Mouse (Mus musculus) lung, postnatal 14 days (tissue): ENCODE data around the gene Hsph1.

ENCODE experiments used
- DNase-seq: peaks from one replicate; pipeline ENCODE4 v3.0.0; 2021

Hsph1 gene

DNA sequence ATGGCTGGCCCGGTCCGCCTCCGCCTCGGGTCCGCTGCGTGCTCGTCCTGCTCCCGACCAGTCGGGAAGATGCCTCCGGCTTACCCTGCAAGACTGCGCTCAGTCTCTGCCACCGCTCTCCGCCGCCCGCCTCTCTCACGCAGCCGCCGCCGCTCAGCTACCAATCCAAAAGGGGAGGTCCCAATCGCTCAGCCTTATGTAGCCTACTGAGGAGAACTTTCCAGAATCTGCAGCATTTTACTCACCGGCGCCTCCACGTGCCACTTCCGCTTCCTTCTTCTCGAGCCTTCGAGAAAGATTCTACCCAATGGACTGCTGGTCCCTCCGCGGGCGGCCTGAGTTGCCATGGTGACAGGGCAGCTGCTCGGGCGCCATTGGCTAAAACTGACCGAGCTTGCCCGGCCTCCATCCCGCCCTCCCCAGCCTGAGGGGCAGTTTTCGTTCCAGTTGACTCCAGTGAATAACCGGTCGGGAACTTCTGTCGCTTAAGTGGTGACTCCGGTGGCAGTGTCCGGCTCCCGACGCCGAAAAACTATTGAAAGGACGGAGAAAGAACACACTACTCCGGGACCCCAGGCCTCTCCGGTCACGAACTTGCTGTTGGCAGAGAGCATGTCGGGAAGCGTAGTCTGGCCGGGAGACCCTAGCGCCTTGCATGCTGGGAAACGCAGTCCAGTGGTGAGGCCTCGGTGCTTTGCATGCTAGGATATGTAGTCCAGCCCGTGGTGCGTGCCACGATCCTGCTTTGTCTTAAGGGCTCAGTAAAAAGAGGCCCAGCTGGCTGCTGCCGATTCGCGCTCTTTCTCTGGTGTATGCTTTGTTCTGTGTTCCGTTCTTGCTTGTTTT is at the start of gene Hsph1:
Gene Hsph1, minus strand, starts transcription at position 302 of the 846 bp plus-strand sequence.
- DNase-seq = peak; percentile 96

DNA sequence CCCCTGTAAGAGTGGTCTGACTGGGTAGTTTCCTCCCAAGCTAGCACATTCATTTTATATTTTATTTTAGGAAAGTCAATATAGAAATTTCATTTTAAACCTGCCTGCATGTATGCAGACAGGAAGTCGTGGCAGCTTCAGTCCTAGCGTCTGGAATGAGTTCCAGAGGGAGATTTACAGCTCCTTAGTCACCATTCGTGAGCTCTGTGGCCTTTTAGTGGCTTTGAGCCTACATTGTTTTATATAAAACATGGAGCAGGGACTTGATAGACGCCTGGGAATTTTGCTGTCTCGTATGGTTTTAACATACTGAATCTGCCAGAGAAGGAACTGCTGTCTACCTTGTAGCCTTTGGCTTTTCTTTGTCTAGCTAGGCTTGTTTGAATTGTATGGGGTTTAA is 44.8 kb upstream of the Hsph1 start:
- no peak for DNase-seq

DNA sequence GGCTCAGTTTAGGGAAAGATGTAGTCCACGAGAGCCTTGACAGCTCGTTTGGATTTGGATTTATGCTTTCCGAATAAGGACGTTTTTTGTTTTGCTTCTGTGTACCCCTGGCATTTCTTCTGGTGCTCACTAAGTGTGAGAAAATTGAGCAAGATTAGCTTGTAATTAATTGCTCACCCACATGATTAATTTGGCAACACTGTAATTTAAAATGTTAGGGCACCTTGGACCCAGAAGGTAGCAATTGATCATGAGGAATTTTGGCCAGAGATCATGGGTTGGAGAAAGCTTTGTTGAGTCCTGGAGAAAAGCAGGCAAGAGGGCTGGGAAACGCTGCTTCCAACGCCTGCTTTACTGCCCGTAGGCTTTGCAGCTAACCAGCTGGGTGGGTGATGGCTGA is 43.7 kb upstream of the Hsph1 start:
- no peak for DNase-seq

DNA sequence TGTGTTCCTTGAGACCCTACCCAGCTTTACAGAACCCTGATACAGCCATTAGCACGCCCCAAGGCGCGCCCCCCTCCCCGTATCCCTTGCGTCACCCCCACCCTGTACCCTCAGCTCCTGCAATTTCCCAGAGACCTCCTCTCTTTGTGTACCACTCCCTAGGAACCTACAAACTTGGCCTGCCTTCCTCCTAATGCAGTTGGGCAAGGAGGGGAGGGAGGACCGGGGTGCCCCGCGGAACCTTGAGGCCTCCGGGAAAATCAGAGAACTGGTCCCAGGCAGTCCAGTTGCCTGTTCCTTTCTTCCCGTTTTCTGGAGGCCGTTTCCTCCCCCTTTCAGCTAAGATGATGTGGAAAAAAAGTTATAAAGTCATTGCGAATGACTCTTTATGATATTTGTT is 43.2 kb upstream of the Hsph1 start:
- no peak for DNase-seq

DNA sequence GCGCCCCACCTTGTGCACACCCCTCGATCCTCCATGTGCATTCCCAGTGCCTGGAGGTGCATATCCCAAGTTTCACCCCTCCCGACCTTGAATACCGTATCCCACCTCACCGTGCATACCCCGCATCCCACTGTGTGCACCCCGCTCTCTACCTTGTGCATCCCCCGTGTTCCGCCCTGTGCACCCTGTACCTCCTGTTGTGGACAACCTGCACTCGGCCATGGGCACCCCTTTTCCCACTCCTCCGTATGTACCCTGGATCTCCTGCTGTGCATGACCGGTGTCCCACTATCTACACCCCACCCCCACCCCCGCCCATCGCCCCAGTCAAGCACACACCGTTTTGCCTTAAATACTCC is 42.8 kb upstream of the Hsph1 start:
- DNase-seq = no peak

DNA sequence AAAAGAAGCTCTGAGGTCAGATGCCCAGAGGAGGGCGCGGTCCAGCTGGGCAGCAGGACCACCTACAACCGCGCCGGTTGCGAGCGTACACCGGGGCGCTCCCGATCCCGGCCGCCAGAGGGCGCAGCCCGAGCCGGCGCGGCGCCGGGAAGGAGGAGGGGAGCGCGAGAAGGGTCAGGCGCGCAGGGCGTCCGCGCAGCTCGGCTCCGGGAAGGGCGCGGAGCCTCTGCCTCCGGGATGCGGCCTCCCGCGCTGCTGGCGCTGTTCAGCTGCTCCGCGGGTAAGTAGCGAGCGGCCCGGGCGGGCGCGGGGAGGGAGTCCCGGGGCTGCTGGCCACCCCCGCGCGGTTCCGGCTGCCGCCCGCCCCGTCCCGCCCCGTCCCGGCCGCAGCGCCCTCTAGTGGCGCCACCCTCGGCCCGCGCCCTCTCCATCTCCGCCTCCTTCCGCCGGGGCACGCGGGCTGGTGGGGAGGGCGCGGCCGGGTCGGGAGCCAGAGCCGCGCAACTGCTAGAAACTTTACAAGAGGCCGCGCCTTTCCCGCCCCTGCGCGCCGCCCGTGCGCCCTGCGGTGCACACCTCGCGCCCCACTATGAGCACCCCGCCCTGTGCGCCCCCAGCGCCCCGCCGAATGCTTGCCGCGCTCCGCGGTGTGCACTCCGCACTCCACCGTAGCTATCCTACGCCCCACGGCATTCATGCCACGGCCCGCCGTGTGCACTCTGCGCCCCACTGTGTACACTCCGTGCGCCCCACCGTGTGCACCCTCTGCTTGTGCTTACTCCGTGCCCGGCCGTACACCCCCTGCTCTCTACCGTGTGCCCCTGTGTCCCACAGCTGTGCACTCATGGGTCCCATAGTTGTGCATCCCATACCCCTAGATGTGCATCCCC is 42.2 kb upstream of the Hsph1 start, which contains the start of gene B3glct:
Gene B3glct, plus strand, starts transcription at position 131 of the 890 bp plus-strand sequence.
- DNase-seq = peak; percentile 90

DNA sequence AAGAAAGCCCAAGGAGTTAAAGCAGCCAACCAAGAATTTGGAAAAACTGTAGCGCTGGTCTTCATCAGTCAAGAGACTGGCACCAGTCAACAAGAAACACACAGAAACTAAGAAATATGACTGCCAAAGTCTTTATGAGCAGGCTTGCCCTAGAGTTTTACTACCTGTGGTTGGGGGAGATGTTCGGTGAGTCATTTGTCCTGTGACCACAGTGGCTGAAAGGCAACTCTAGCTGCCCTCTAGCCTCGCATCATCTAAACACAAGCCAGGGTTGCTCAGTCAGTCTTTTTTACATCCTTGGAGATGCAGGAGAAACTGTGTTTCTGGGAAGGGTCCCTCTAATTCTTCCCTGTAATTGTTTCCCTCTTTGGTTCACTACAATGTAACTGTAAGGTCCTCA is 41.0 kb upstream of the Hsph1 start:
- DNase-seq = no peak

DNA sequence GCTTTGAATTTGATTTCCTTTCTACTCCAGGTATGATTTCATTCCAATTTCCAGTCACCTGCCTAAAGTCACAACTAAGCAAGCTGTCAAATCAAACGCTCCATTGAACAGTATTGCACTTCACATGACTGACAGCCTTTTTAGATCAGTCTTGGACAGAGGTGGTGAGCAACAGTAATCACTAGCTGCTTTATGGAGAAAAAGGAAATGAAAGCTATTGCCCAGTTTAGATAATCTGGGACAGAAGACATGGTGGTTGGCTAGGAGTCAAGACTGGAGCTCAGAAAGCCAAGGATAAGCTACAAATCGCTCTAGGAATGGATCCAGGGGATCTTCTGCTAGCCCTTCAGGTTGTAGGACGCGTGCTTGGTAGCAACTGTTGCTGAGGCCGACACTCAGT is 27.2 kb upstream of the Hsph1 start:
- no peak for DNase-seq

DNA sequence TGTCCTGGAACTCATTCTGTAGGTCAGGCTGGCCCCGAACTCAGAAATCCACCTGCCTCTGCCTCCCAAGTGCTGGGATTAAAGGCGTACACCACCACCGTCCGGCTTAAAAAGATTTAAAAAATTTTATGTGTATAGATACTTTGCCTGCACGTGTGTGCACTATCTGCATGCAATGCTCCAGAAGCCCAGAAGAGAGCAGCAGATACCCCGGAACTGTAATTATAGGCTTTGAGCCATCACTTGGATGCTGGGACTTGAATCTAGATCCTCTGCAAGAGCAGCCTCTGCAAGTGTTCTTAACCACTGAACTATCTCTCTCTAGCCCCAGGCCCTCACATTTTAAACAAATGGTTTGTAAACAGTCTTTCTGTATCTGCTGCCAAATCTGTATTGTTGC is 26.8 kb upstream of the Hsph1 start:
- DNase-seq = no peak

DNA sequence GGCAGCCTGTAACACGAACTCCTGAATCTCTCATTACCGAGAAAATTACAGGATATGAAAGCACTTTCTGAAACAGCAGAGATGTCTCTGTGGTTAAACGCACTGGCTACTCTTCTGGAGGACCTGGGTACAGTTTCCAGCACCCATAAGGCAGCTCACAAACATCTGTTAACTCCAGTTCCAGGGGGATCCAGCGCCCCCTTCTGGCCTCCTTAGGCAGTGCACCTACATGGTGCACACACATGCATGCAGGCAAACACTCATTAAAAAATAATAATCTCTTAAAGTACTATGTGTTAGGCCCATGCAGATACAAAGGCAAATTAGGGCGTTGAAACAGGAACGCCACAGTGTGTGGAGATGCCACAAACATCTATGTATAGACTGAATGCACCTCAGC is 25.3 kb upstream of the Hsph1 start:
- DNase-seq = no peak

DNA sequence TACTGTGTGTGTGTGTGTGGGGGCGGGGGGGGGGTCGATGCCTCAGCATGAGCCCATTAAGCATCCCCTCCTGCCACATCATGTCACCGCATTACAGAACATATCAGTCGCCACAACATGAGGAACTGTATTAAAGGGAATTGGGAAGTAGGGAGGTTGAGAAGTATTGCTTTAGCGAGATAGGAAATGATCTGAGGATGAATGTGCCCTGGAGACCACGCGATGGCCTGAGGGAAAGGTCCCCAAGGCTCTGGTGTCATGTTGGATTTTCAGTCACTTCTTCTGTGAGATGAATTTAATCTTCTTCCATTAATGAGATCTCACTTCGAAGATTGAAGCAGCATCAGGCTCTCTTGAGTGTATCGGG is 23.2 kb upstream of the Hsph1 start:
- no peak for DNase-seq

DNA sequence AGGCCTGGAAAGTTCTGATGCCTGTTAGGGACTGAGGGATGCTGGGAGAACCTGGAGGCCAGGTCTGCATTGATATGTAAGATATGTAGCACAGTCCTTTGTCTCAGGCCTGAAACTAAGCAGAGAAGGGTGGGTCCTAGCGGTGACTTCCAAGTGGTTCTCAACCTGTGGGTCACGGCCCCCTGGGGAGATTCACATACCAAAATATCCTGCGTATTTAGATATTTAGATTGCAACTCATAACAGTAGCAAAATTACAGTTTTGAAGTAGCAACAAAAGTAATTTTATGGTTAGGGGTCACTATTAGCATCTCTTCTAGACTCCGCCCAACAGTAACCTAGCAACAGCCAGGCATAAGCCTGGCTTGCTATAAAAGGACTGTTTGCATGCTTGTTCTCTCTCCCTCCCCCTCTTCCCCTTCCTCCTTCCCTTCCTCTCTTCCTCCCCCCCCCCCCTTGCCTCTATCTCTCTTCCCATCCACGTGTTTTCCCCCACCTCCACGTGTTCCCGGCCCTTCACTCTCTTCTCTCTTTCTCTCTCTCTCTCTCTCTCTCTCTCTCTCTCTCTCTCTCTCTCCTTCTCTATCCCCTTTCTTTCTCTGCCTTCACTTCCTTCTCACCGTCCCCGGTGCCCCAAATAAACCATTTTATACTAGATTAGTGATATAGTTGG is 22.7 kb upstream of the Hsph1 start:
- no peak for DNase-seq

DNA sequence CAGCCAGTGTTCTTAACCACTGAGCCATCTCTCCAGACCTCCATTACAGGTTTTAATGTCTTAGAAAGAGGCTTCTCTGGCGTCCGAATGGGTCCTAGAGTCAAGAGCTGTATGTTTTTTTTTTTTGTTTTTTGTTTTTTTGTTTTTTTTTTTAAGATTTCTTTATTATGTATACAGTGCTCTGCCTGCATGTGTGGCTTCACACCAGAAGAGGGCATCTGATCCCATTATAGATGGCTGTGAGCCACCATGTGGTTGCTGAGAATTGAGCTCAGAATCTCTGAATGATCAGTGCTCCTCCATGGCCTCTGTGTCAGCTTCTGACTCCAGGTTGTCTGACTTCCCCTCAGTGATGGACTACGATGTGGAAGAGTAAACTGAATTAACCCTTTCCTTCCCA is 21.8 kb upstream of the Hsph1 start:
- DNase-seq = no peak

DNA sequence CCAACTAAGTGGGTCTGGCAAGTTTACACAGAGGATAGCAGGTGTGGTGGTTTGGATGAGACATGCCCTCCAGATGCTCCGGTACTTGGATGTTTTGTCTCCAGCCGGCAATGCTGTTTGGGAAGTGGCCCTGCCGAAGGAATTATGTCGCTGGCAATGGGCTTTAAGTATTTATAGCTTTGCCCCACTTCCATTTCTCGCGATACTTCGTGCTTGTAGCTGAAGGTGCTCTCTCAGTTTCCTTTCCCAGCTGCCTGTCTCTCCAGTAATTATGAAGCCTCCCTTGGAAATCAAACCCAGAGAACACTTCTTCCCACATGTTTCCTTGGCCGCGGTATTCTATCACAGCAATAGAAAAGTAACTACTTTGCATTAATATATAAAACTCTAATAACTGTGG is 19.5 kb upstream of the Hsph1 start:
- no peak for DNase-seq

DNA sequence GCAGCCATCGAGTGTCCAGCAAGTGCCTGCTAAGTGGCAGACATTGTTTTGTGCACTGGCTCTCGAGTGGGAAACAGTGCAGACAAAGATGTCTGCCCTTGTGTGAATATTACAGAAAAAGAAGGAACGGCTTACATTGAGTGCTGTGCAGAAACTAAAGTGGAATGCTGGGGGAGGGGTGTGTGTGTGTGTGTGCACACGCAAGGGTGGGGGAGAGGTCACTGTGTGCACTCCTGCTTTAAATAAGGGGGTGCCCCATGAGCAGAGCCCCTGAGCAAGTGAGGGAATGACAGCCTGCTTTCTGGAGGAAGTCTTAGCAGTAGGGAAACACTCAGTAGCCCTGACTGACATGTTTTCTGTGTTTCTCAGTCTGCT is 14.0 kb upstream of the Hsph1 start:
- DNase-seq = no peak

DNA sequence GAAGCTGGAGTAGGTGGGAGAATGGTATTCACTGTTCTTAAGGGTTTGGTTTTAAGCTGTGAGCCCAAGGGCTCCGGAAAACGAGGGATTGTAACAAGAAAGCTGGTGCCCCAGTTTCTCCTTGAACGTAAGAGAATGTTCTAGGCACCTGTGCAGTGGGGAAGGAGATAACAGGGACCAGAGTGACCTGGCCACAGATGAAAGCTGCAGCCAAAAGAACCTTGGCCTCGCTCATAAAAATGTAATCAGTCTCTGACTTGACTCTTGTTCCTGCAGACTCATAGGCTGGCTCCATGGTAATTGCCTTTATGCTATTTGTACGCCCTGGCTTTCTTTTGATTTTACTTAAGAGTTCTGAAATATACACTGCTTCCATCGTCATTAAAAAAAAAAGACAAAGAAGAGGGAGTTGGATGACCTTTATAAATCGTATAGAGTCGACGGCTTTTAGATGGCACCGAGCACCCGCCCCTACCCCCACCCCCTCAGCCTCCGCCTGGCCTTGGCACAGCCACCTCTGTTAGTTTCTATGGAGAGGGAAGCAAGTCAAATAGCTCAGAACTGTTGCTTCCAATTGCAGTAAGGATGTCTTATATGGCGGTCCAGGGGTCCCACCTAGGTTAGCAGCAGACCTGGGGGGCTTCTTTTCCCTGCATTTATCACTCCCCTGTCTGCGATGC is 13.5 kb upstream of the Hsph1 start:
- no peak for DNase-seq

DNA sequence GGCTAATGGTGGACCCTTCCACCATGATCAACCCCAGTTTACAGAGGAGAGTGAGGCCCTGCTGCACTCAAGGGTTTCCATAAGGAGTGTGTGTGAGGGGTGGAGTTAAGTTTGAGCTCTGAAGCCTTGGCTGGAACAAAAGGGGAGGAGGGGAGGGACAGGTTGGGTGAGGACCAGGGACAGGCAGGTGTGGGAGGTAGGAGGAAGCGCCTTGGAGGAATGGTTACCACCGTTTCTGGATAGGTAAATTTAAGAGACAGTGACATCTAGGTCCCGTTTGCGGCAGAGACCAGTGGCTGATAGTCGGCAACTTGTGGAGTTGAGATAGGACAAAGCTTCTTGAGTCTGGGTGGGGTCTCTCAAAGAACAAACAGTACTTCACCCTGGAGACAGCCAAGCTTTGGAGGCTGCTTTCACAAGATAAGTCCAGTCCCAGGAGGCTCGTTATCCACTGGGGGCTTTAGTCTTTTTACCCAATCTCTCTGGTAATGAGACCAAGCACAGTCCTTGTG is 12.8 kb upstream of the Hsph1 start:
- no peak for DNase-seq

DNA sequence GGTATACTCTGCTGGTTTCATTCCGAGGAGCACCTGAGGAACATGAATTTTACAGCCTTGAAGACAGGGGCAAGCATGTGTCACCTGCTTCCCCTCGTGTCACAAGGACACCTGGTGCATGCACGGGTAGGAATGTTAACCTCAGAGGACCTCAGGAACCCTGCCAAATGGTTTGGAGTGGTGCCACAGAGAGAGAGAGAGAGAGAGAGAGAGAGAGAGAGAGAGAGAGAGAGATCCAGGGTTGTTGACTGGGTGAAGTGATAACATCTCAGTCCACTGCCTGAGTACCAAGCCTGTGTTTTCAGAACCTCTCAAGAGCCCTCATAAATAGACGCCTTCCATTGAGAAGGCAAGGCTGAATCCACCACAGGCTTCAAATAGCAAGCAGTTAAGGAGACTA is 12.0 kb upstream of the Hsph1 start:
- DNase-seq = peak; percentile 10

DNA sequence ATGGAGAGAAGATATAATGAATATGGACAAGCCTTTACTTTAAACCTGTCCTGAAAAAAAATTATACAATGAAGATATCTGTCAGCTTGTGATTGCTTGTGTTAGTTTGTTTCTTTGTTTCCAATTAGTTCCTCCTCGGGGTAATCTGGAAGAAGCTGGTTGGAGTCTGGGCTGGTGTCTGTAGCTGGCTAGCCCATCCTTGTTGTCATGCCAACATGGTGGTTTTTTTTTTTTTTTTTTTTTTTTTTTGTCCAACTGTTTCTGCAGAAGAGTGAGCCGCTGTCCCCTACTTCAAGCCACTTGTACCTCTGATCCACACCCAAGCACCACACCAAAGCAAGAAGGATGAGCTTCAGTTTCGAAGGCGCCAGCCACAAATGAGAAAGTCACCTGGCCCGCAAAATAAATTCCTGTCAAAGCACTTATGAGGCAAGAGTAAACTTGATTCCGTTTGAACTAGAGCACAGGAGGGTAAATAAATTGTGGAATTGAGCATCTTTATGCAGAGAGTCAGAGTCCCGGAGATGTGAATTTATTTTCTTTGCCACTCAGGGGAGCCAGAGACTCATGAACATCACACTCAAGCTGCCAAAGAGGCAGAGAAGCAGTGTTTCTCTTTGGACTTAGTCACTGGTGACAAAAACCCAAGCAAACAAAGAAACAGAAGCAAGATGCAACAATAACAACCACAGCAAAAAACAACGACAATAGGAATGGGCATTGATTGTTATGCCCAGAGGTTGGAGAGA is 11.4 kb upstream of the Hsph1 start:
- DNase-seq = no peak

DNA sequence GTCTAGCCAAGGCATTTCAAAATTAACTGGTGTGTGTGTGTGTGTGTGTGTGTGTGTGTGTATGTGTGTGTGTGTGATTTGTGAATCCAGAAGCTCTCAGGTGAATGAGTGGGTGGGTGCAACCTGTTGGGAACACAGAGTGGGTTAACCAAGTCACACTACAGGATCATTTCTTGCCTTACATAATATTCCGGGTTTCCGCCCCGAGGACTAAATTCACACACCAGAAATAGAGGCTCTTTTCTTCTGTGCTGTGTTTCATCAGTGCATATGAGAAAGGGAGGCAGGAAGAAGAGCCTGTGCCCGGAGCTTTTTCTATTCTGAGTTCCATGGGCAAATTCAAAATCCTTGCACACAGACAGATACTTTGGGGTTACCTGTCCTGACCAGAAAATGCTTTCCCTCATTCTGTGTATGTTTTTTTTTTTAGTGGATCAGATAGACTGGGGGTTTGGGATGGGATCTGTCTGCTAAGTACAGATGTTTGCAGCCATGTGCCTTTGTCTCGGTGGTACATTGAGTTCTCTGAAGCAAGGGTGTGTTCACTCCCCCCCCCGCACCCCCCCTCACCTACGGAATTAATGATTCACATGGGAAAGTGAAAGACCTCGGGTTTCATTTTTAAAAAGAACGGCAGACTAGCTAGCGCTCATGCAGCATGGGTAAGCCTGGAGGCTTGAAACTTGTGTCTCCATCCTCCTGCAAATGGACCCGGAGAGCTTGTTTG is 6.8 kb upstream of the Hsph1 start:
- DNase-seq = no peak

DNA sequence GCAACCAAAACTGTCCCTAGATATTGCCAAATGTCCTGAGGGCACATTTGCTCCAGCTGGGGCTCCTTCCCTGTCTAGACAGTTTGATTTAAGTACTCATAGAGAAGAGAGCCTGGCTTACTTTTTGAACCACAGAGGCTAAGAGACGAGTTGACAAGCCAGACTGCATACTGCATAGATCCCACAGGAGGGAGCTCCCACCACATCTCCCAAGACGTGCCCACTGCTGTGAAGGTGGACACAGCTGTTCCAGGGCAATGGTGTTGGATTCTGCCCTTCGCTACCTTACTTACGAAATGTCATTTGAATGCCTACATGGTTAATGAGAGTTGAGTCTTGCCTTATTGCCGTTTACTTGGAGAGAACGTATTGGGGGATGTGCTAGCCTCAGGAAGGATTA is 6.2 kb upstream of the Hsph1 start:
- DNase-seq = no peak
